Mouse (Mus musculus) megakaryocyte, embryonic 14.5 days (primary cell): ENCODE data around the gene Etv2. TPM values are rescaled to one million over a fixed set of nuclear protein-coding genes. Genes with fewer than 3 reads are reported as not detected.

Source experiments
- H3K27me3 ChIP-seq: replicated peaks from 2 replicates; pipeline ENCODE3; 2012; ENCODE audit warnings: inconsistent platforms
- H3K36me3 ChIP-seq: replicated peaks from 2 replicates; pipeline ENCODE3; 2012; ENCODE audit warnings: low read length, inconsistent platforms, mixed read lengths
- H3K4me1 ChIP-seq: 2 replicates; pipeline ENCODE4 v1.6.1; 2012; ENCODE audit warnings: inconsistent platforms
- H3K4me3 ChIP-seq: replicated peaks from 2 replicates; pipeline ENCODE3; 2012; ENCODE audit warnings: moderate library complexity, mild to moderate bottlenecking, inconsistent platforms
- H3K9me3 ChIP-seq: 2 replicates; pipeline ENCODE4 v1.6.1; 2012; ENCODE audit warnings: inconsistent platforms
- FLI1 ChIP-seq: IDR thresholded peaks from 2 replicates; pipeline ENCODE4 v1.6.1; 2012; ENCODE audit warnings: low read length, inconsistent platforms, mixed read lengths
- GATA1 ChIP-seq: IDR thresholded peaks from 3 replicates; pipeline ENCODE4 v1.6.1; 2012; ENCODE audit warnings: mixed read lengths, low read length, inconsistent platforms, borderline replicate concordance
- polyA plus RNA-seq: library from polyadenylated mRNA; stranded (reverse); fragments of >175 nt; gene quantifications from 2 replicates; pipeline ENCODE4 v1.2.3, GENCODE M21; 2012; ENCODE audit warnings: low replicate concordance; ENCODE audit not compliant: insufficient read depth

Etv2 gene
- polyA plus RNA-seq, 1 experiment = 0.44 TPM

DNA sequence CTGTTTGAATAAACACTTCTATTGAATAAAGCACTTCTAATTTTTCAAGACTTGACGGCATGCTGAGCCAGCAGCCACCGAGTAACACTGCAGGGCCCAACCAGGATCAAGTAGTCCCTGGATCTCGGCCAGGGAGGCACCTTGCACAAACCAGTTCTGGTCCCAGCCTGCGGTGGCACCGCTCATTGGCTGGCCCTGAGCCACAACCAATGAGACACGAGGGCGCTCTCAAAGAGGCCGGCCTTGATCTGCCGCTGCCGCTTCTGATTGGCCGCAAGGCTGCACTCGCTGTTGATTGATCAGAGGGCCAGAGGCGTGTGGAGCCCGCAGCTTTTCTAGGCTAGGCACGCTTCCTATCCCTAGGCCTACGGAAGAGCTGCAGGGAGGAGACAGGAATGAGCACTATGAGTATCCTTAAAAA is 35.7 kb downstream of the Etv2 start:
- Histone ChIP-seq H3K4me1 (peaks cover 12% of the 10 kb centered on the region), H3K4me3 (peak overlapping the region; percentile 33)
- no peak for TF ChIP-seq FLI1
- no peak for TF ChIP-seq GATA1

DNA sequence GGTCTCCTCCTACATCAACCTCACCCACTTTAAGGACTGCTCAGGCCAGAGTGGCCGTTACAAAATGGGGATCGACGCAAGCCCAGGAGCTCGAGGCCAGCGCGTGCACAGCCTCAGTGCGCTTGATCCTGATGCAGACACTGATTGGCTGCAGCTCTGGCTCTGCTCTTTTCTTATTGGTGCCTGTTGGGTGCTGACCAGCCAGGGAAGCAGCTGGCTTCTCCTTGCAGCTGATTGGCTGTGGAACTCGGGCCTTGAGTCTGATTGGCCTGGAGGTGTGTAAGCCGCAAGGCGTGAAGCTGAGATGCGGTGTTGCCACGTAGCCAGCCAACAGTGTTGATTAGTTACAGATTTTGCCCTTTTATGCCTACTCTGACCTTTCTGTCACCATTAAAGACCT is 36.9 kb downstream of the Etv2 start, which contains the start of gene Zbtb32:
Gene Zbtb32, minus strand, starts transcription at position 124 of the 400 bp plus-strand sequence.
- Histone ChIP-seq H3K27me3 (peaks cover 37% of the 10 kb centered on the region), H3K36me3 (no peaks in the 10 kb centered on the region), H3K4me1 (peaks cover 23% of the 10 kb centered on the region), H3K4me3 (no peak within 1 kb of the TSS), H3K9me3 (peaks cover 3% of the 10 kb centered on the region; the same call in 1 of the 2 replicates)
- TF ChIP-seq GATA1 (no peak), FLI1 (no peak)

More for the DNA sequence above, 35.7 kb downstream of the Etv2 start:
- no peaks in the 10 kb centered on the region for H3K36me3 ChIP-seq
- H3K9me3 ChIP-seq = peaks cover 3% of the 10 kb centered on the region; the same call in 1 of the 2 replicates
- peaks cover 34% of the 10 kb centered on the region for H3K27me3 ChIP-seq

DNA sequence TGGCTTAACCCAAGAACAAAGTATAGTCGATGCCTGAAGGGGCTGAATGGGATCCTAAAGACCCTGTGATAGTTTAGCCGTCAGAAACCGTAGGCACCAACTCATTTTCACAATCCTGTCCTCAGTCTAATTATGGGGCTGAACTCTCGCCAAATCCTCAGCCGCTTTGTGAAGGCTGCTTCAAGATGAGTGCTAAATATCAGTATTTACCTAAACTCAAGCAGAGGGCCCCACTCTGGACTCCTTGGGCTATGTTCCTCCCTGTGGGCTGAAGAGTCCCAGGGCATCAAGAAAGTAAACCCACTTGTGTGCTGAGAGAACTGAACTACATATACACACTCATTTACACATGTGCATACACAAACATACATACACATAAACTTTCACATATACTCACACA is 38.8 kb downstream of the Etv2 start:
- H3K4me1 ChIP-seq = peaks cover 36% of the 10 kb centered on the region
- H3K36me3 ChIP-seq = no peaks in the 10 kb centered on the region
- TF ChIP-seq FLI1 = no peak
- peaks cover 3% of the 10 kb centered on the region; the same call in 1 of the 2 replicates for H3K9me3 ChIP-seq
- peaks cover 37% of the 10 kb centered on the region for H3K27me3 ChIP-seq
- H3K4me3 ChIP-seq = no peak overlapping the region

DNA sequence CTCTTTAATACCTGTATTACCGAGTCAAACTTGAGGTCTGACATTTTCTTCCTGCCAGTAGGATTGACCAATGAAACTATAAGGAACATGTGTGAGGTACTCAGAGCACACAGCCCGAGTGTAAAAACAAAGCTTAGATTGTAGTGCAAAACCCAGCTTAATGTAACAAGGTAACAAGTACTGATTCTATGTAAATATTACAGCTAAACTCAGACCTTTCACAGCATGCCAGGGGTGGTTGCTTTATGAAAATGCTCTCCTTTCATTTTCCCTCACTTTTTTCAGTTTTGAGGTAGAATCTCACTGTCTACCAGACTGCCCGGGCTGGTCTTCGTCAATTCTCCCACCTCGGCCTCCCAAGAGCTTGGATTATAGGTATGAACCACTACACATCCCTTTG is 39.6 kb downstream of the Etv2 start:
- Histone ChIP-seq H3K36me3 (no peaks in the 10 kb centered on the region), H3K27me3 (peaks cover 37% of the 10 kb centered on the region), H3K9me3 (peaks cover 3% of the 10 kb centered on the region; the same call in 1 of the 2 replicates), H3K4me1 (peaks cover 40% of the 10 kb centered on the region), H3K4me3 (no peak overlapping the region)
- TF ChIP-seq GATA1 (no peak), FLI1 (no peak)

GRCm38 (mm10) chr7:30594510-30595024 is 41.1 kb downstream of the Etv2 start:
- Histone ChIP-seq H3K4me1 (peaks cover 42% of the 10 kb centered on the region), H3K36me3 (no peaks in the 10 kb centered on the region), H3K9me3 (peaks cover 3% of the 10 kb centered on the region; the same call in 1 of the 2 replicates), H3K4me3 (no peak overlapping the region), H3K27me3 (peaks cover 26% of the 10 kb centered on the region)
- TF ChIP-seq FLI1 (no peak), GATA1 (no peak)

DNA sequence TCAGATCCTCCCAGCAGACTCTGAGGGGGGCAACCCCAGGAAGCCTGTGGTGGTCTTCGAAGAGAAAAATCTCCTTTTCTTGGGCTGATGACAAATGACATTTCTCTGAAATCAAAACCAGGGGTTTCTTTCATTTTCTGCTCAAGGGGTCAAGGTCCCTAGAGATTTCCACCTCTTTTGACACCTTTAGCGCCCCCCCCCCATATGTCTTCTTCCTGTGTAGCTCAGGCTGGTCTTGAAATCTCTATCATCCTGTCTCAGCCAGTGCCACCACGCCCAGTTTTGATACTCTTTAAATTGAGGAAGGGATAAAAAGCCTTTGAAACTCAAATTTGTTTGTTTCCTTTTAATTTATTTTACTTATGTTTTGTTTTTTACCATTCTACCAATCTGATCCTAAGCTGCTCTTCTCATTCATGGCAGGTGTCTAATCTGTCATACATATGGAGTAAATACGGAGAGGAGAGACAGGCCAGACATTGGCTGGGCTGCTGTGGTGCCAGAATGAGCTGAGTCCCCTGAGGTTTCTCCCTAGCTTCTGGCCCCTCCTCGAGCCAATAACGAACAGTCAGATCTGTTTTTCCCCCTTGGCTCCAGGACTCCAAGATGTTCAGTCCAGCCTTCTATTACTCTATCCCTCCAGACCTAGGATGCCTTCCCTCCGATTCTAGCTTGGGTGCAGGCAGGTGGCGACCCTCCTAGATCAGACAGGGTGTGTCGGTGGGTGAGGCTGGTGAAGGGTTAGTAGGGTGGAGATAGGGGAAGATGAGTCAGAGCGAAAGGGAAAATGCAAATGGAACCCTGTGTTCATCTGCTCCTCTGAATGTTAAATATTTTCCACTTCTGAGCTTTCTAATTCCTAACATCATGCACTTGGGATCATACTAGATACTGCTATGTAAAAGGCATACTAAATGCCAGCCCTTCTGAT is 41.8 kb downstream of the Etv2 start:
- H3K4me1 ChIP-seq = peaks cover 44% of the 10 kb centered on the region
- TF ChIP-seq GATA1 (no peak), FLI1 (no peak)
- no peaks in the 10 kb centered on the region for H3K36me3 ChIP-seq
- H3K27me3 ChIP-seq = peaks cover 25% of the 10 kb centered on the region
- H3K9me3 ChIP-seq = peaks cover 3% of the 10 kb centered on the region; the same call in 1 of the 2 replicates
- H3K4me3 ChIP-seq = no peak overlapping the region

DNA sequence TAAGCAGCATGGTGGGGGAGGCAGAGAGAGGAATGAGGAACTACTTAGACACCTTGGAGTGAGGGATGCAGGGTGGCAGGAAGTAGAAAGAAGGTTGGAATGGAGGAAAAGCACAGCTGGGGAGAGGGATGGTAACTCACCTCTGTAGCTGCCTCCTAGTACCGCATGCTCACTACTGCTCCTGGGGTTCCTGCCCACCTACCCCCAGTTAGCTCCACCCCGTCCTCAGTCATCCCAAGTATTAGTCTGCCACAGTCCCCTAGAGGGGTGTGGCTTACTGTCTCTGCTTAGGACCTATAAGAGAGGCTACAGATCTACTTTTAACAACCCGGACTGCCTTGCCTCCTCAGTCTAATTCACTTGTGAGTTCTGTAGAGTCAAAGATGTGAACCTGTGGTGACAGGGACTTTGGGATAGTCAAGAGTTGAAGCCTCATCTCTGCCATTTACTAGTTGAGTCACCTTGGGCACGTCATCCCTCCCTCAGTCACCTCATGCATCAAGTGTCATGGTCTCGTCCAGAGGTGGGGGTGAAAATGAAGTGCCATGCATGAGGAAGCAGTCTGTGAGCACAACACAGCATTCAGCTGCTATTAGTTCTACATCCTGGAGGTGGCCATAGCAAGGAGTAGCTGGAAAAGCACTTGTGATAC is 42.8 kb downstream of the Etv2 start:
- TF ChIP-seq GATA1 (no peak), FLI1 (no peak)
- peaks cover 44% of the 10 kb centered on the region for H3K4me1 ChIP-seq
- no peak overlapping the region for H3K4me3 ChIP-seq
- H3K9me3 ChIP-seq = no peaks in the 10 kb centered on the region
- no peaks in the 10 kb centered on the region for H3K36me3 ChIP-seq
- peaks cover 17% of the 10 kb centered on the region for H3K27me3 ChIP-seq

- Histone ChIP-seq H3K9me3 (no peaks in the 10 kb centered on the region), H3K36me3 (peaks cover 6% of the 10 kb centered on the region), H3K4me3 (no peak overlapping the region), H3K27me3 (peaks cover 13% of the 10 kb centered on the region), H3K4me1 (peaks cover 54% of the 10 kb centered on the region)
- no peak for TF ChIP-seq GATA1
Observed at GRCm38 (mm10) chr7:30591605-30591951, 44.1 kb downstream of the Etv2 start.

- no peaks in the 10 kb centered on the region for H3K9me3 ChIP-seq
- no peak overlapping the region for H3K4me3 ChIP-seq
- peaks cover 11% of the 10 kb centered on the region for H3K36me3 ChIP-seq
- H3K4me1 ChIP-seq = peaks cover 59% of the 10 kb centered on the region
- peaks cover 13% of the 10 kb centered on the region for H3K27me3 ChIP-seq
- TF ChIP-seq FLI1 (no peak), GATA1 (no peak)
Observed at GRCm38 (mm10) chr7:30590927-30591604, 44.6 kb downstream of the Etv2 start.
